Mouse (Mus musculus) thymus, adult 2 months (tissue): ENCODE results near the gene Gzmk.

Source experiments
- CTCF ChIP-seq: fragments of 200-500 bp; IDR thresholded peaks from 2 replicates; pipeline ENCODE4 v1.5.1; 2012; ENCODE audit warnings: mild to moderate bottlenecking, control low read depth, low read length, moderate library complexity, borderline replicate concordance; ENCODE audit not compliant: control insufficient read depth, poor library complexity, insufficient read depth; ENCODE audit errors: extremely low read depth
- POLR2A ChIP-seq: fragments of 200-500 bp; IDR thresholded peaks from 2 replicates; pipeline ENCODE4 v1.6.1; 2012; ENCODE audit warnings: mild to moderate bottlenecking, low read length, control low read depth, moderate library complexity; ENCODE audit not compliant: control insufficient read depth, poor library complexity, insufficient read depth; ENCODE audit errors: extremely low read depth

DNA sequence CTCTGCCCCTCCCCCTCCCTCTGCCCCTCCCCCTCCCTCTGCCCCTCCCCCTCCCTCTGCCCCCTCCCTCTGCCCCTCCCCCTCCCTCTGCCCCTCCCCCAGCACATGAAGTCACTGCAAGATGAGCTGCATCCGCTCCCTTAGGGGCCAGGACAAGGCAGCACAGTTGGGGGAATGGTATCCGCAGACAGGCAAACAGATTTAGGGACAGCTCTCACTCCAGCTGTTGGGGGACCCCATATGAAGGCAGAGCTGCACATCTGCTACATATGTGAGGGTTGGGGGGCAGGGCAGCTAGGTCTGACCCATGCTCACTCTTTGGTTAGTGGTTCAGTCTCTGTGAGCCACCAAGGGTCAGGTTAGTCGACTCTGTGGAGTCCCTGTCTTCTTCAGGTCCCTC lies 26.4 kb downstream of the Gzmk start:
- no peak for TF ChIP-seq POLR2A
- TF ChIP-seq CTCF = no peak
